9 mouse cellular contexts compared by ENCODE assay signal in the genomic region with DNA sequence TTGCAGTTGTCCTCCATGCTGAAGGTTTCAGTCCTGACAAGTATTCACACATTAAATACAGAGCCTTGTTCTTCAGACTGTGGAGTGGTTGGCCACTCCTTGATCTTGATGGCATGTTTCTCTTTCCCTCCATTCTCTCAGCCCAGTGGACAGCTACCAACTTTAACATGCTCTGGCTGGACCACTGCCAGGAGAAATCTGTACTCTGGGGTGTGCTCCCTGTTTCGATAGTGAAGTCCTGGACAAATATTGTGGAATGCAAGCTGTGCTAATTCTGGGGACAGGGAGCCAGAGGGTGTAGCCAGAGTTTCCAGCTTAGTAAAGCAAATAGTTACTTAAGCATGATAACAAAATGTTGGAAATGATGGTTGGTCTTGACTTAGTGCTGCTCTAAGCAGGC. TPM values are rescaled to one million over a fixed set of nuclear protein-coding genes. Genes with fewer than 3 reads are reported as not detected.
DNase-seq lines count a peak whose midpoint lies in the region; ATAC-seq and TF ChIP-seq lines count a peak whose summit lies in the region.
"Had no signal": no experiment of that assay in that cellular context is flagged by ENCODE, and none has a peak within 500 bp of the region (broad histone marks: within the 10 kb centered on the region; RNA-seq: fewer than 3 reads in every experiment).

No protein-coding gene starts in this region.

- H3K9ac ChIP-seq in liver, adult 2 months (ENCODE audit: low read depth, low read length) = no peak overlapping the region
- no peak overlapping the region for H3K9ac ChIP-seq in heart, embryonic 11.5 days (ENCODE audit: low read depth, low read length)
- H3K9ac ChIP-seq in forebrain, embryonic 12.5 days = no peak overlapping the region

- WGBS in liver, adult 2 months = 30% methylated on average over 1 of the region's 1 CpGs
- WGBS in heart, embryonic 11.5 days (ENCODE audit: insufficient replicate concordance) = 37% methylated on average over 1 of the region's 1 CpGs
- WGBS in thymus, adult 2 months = 88% methylated on average over 1 of the region's 1 CpGs
- whole genome bisulfite sequencing in forebrain, embryonic 12.5 days = 94% methylated on average over 1 of the region's 1 CpGs

- no peak for TF ChIP-seq POLR2A in liver, adult 2 months (IDR thresholded peaks at IDR 0.05; ENCODE audit: extremely low read depth, insufficient read depth, low read length)
- TF ChIP-seq POLR2A in thymus, adult 2 months (IDR thresholded peaks at IDR 0.05; ENCODE audit: control insufficient read depth, extremely low read depth, insufficient read depth, low read length, poor library complexity) = no peak

- intact Hi-C loops in heart, postnatal 25 days (cut with DNase I) = loop anchor here (5.0 kb wide), 2 partner anchors 108 to 178 kb away; no protein-coding TSS in a partner anchor

- peaks cover 3% of the 10 kb centered on the region for H3K36me3 ChIP-seq in liver, adult 2 months (ENCODE audit: control insufficient read depth, insufficient read depth, low read length)
- no peaks in the 10 kb centered on the region for H3K36me3 ChIP-seq in heart, embryonic 11.5 days (ENCODE audit: control insufficient read depth, insufficient read depth, low read length)
- H3K36me3 ChIP-seq in thymus, adult 2 months (ENCODE audit: control insufficient read depth, insufficient read depth, low read length) = peaks cover 7% of the 10 kb centered on the region
- H3K36me3 ChIP-seq in forebrain, embryonic 12.5 days (replicated peaks) = peaks cover 16% of the 10 kb centered on the region

- no peak overlapping the region for H3K4me2 ChIP-seq in heart, embryonic 11.5 days
- H3K4me2 ChIP-seq in forebrain, embryonic 12.5 days = no peak overlapping the region

- no peak overlapping the region for H3K4me3 ChIP-seq in liver, adult 2 months (ENCODE audit: insufficient read depth, low read depth, low read length)
- no peak overlapping the region for H3K4me3 ChIP-seq in heart, embryonic 11.5 days (ENCODE audit: low read depth, low read length)
- no peak overlapping the region for H3K4me3 ChIP-seq in thymus, adult 2 months (ENCODE audit: control insufficient read depth, insufficient read depth, low read length)
- H3K4me3 ChIP-seq in forebrain, embryonic 12.5 days (replicated peaks) = no peak overlapping the region

- no peaks in the 10 kb centered on the region for H3K79me2 ChIP-seq in liver, adult 2 months (ENCODE audit: control insufficient read depth, insufficient read depth, low read length)

- DNase-seq in liver, adult 2 months (ENCODE audit: extremely low read depth, low read depth, low spot score) = peak; percentile 91
- DNase-seq in liver = no peak
- DNase-seq in heart, postnatal 25 days (ENCODE audit: low spot score) = peak; percentile 34
- DNase-seq in lung, postnatal 4 days = peak; percentile 73 to 79
- no peak for DNase-seq in thymus, adult 2 months
- DNase-seq: kidney, adult 9 months had no signal

- ATAC-seq in heart, embryonic 11.5 days (replicated peaks; ENCODE audit: insufficient number of reproducible peaks, low FRiP score, low TSS enrichment) = 0 out of 2 replicates have a peak, but pooled peaks have one; percentile 26
- no peak for ATAC-seq in forebrain, embryonic 12.5 days (ENCODE audit: low FRiP score)

- H3K27ac ChIP-seq in liver, adult 2 months (replicated peaks; ENCODE audit: insufficient read depth, low read depth, low read length) = no peak overlapping the region
- H3K27ac ChIP-seq in heart, embryonic 11.5 days (ENCODE audit: low read depth, low read length) = no peak overlapping the region
- H3K27ac ChIP-seq in thymus, adult 2 months (ENCODE audit: control insufficient read depth, insufficient read depth, low read length) = no peak overlapping the region
- H3K27ac ChIP-seq in forebrain, embryonic 12.5 days = no peak overlapping the region
- H3K27ac ChIP-seq: macrophage had no signal

- H3K27me3 ChIP-seq in liver, adult 2 months (ENCODE audit: control insufficient read depth, insufficient read depth, low read length) = no peaks in the 10 kb centered on the region
- H3K27me3 ChIP-seq in heart, embryonic 11.5 days (ENCODE audit: control insufficient read depth, insufficient read depth, low read length) = no peaks in the 10 kb centered on the region
- H3K27me3 ChIP-seq in thymus, adult 2 months (ENCODE audit: control insufficient read depth, insufficient read depth, low read length) = no peaks in the 10 kb centered on the region
- H3K27me3 ChIP-seq in forebrain, embryonic 12.5 days = no peaks in the 10 kb centered on the region

- TF ChIP-seq CTCF in liver, adult 2 months (IDR thresholded peaks at IDR 0.05; ENCODE audit: low read depth, low read length) = no peak
- no peak for TF ChIP-seq CTCF in thymus, adult 2 months (IDR thresholded peaks at IDR 0.05; ENCODE audit: borderline replicate concordance, control insufficient read depth, extremely low read depth, insufficient read depth, low read length, poor library complexity)

- H3K4me1 ChIP-seq in liver, adult 2 months (ENCODE audit: control insufficient read depth, insufficient read depth, low read length) = peaks cover 18% of the 10 kb centered on the region
- peaks cover 7% of the 10 kb centered on the region; the same call in 1 of the 2 replicates for H3K4me1 ChIP-seq in heart, embryonic 11.5 days (ENCODE audit: control insufficient read depth, insufficient read depth, low read length)
- no peaks in the 10 kb centered on the region for H3K4me1 ChIP-seq in thymus, adult 2 months (replicated peaks; ENCODE audit: control insufficient read depth, insufficient read depth, low read length)
- peaks cover 4% of the 10 kb centered on the region for H3K4me1 ChIP-seq in forebrain, embryonic 12.5 days

- no peaks in the 10 kb centered on the region for H3K9me3 ChIP-seq in heart, embryonic 11.5 days (replicated peaks; ENCODE audit: control insufficient read depth, low read length)
- no peaks in the 10 kb centered on the region for H3K9me3 ChIP-seq in forebrain, embryonic 12.5 days

RNA-seq across cellular contexts. Expression of a gene that starts 24.0 kb away (rescaled TPM):
- total RNA-seq in liver, adult 2 months (2014; rRNA removed) = 10.0 and 10.3 TPM in 2 replicates
- polyA plus RNA-seq in liver, adult 2 months (2012; rRNA removed) = 28.0 and 39.8 TPM in 2 replicates
- polyA plus RNA-seq in heart, embryonic 11.5 days (2014; fragmentation: Nextera tagmentation; extraction: Ambion mirVana) = 0.93 and 1.3 TPM in 2 replicates
- total RNA-seq in heart, postnatal 25 days (2021) = 1 to 10 TPM; 3.8 to 5.2 TPM
- 6.4 and 7.1 TPM in 2 replicates for polyA plus RNA-seq in thymus, adult 2 months (2012; rRNA removed)
- polyA plus RNA-seq in forebrain, embryonic 12.5 days (2016; fragmentation: Nextera tagmentation; extraction: Ambion mirVana) = 4.9 and 6.4 TPM in 2 replicates

RNA-seq across cellular contexts. Expression of a gene that starts 28.5 kb away (rescaled TPM):
- 46.1 and 52.5 TPM in 2 replicates for total RNA-seq in liver, adult 2 months (2014; rRNA removed)
- polyA plus RNA-seq in liver, adult 2 months (2012; rRNA removed) = 5.1 and 6.0 TPM in 2 replicates
- 33.2 and 36.1 TPM in 2 replicates for polyA plus RNA-seq in heart, embryonic 11.5 days (2014; fragmentation: Nextera tagmentation; extraction: Ambion mirVana)
- 10 to 100 TPM; 58.4 to 59.1 TPM for total RNA-seq in heart, postnatal 25 days (2021)
- 16.6 and 21.4 TPM in 2 replicates for polyA plus RNA-seq in thymus, adult 2 months (2012; rRNA removed)
- polyA plus RNA-seq in forebrain, embryonic 12.5 days (2016; fragmentation: Nextera tagmentation; extraction: Ambion mirVana) = 129 and 137 TPM in 2 replicates

Comparison
In these comparisons a context has a peak if more than half of its experiments do, and no peak if none do; other contexts are left out.
1. DNase-seq: peak in liver, adult 2 months (single experiment), heart, postnatal 25 days (single experiment) and lung, postnatal 4 days (2 of 2); none in liver (single experiment) and thymus, adult 2 months (single experiment).